Mouse (Mus musculus): ENCODE measurements around the gene Tek. TPM values are rescaled to one million over a fixed set of nuclear protein-coding genes. Genes with fewer than 3 reads are reported as not detected.

Gene Tek
- polyA plus RNA-seq, 1 experiment from 2014 or later, result 57.7 TPM

- H3K4me1 ChIP-seq (ENCODE audit: control insufficient read depth in 2 of 2, insufficient read depth in 2 of 2, low read length in 2 of 2), result peaks cover 0 to 3% of the 10 kb centered on the region in 2 experiments; a peak in 1 of 4 replicates
- no peak overlapping the region for H3K4me3 ChIP-seq (ENCODE audit: control insufficient read depth in 1 of 2, insufficient read depth in 1 of 2, low read depth in 1 of 2, low read length in 2 of 2)
- H3K36me3 ChIP-seq (ENCODE audit: control insufficient read depth, insufficient read depth, low read length), result peaks cover 17% of the 10 kb centered on the region
- H3K27ac ChIP-seq (replicated peaks in 1 of 2; ENCODE audit: control insufficient read depth in 1 of 2, insufficient read depth in 1 of 2, low read depth in 2 of 2, low read length in 2 of 2), result 0 out of 4 replicates have a peak overlapping the region, but pooled peaks of 1 of the 2 experiments have one; percentile 1
- 28% methylated on average over 1 of the region's 1 CpGs for WGBS
- H3K4me2 ChIP-seq (ENCODE audit: low read length), result peak overlapping the region; percentile 32
- no peak overlapping the region for H3K9ac ChIP-seq (ENCODE audit: low read length)
- no peaks in the 10 kb centered on the region for H3K9me3 ChIP-seq (ENCODE audit: control insufficient read depth, low read length)
- ATAC-seq (ENCODE audit: insufficient number of reproducible peaks, insufficient read depth, low FRiP score, low read depth), result no peak
- H3K27me3 ChIP-seq (ENCODE audit: control insufficient read depth, insufficient read depth, low read length), result no peaks in the 10 kb centered on the region
Measured at GRCm38 (mm10) chr4:94803187-94803586, 64.1 kb downstream of the Tek start.

DNA sequence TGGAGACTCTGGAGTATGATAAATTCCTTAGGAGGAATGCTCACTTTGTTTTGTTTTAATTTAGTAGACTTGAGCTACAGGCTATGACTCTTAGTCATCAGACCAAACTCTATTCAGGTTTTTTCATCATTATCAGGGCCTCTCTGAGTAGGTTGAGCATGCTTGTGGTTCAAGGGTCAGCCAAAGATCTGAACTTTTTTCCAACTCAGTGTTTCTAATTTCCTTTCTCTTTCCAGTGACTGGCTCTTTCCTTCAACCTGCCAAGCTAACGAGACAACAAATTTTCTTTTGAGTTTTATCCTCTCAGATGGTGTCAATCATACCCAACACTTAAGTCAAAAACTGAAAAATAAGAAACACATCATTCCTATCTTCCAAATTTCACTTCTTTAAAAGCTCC, 71.5 kb downstream of the Tek start:
- ATAC-seq (ENCODE audit: insufficient number of reproducible peaks, insufficient read depth, low FRiP score, low read depth), result no peak
- Histone ChIP-seq H3K27ac (replicated peaks in 1 of 2; ENCODE audit: control insufficient read depth in 1 of 2, insufficient read depth in 1 of 2, low read depth in 2 of 2, low read length in 2 of 2) (no peak overlapping the region), H3K36me3 (ENCODE audit: control insufficient read depth, insufficient read depth, low read length) (peaks cover 20% of the 10 kb centered on the region), H3K4me1 (ENCODE audit: control insufficient read depth in 2 of 2, insufficient read depth in 2 of 2, low read length in 2 of 2) (no peaks in the 10 kb centered on the region), H3K27me3 (ENCODE audit: control insufficient read depth, insufficient read depth, low read length) (no peaks in the 10 kb centered on the region), H3K9ac (ENCODE audit: low read length) (no peak overlapping the region), H3K9me3 (ENCODE audit: control insufficient read depth, low read length) (no peaks in the 10 kb centered on the region), H3K4me2 (ENCODE audit: low read length) (no peak overlapping the region), H3K4me3 (ENCODE audit: control insufficient read depth in 1 of 2, insufficient read depth in 1 of 2, low read depth in 1 of 2, low read length in 2 of 2) (no peak overlapping the region)
- 54% methylated on average over 1 of the region's 1 CpGs for WGBS

DNA sequence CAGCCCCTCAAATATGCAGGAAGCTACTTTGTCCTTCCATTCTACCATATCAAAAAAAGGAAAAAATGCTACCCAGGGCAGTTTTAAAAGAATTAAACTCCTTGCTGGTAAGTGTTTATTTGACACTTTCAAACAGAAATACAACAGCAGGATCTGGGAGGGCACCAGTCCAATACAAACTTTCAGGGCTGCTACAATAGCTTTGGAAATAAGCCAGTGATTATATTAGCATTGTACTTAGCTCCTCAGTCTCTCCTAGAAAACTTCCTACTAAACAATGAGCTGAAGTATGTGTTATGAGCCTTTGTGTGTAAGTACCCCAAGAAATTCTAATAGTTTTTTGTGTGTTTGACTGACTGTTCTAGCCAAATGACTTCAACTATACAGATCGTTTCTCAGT, 87.8 kb downstream of the Tek start:
- no peak for ATAC-seq (ENCODE audit: insufficient number of reproducible peaks, insufficient read depth, low FRiP score, low read depth)
- Histone ChIP-seq H3K36me3 (ENCODE audit: control insufficient read depth, insufficient read depth, low read length) (peaks cover 17% of the 10 kb centered on the region), H3K27me3 (ENCODE audit: control insufficient read depth, insufficient read depth, low read length) (no peaks in the 10 kb centered on the region), H3K9ac (ENCODE audit: low read length) (no peak overlapping the region), H3K27ac (replicated peaks in 1 of 2; ENCODE audit: control insufficient read depth in 1 of 2, insufficient read depth in 1 of 2, low read depth in 2 of 2, low read length in 2 of 2) (peak overlapping the region; percentile 68 to 74; a peak in 3 of 4 replicates), H3K4me1 (ENCODE audit: control insufficient read depth in 2 of 2, insufficient read depth in 2 of 2, low read length in 2 of 2) (peaks cover 2 to 4% of the 10 kb centered on the region in 2 experiments; a peak in 1 of 4 replicates), H3K9me3 (ENCODE audit: control insufficient read depth, low read length) (peaks cover 6% of the 10 kb centered on the region), H3K4me3 (ENCODE audit: control insufficient read depth in 1 of 2, insufficient read depth in 1 of 2, low read depth in 1 of 2, low read length in 2 of 2) (no peak overlapping the region), H3K4me2 (ENCODE audit: low read length) (no peak overlapping the region)
- 60% methylated on average over 1 of the region's 1 CpGs for WGBS

DNA sequence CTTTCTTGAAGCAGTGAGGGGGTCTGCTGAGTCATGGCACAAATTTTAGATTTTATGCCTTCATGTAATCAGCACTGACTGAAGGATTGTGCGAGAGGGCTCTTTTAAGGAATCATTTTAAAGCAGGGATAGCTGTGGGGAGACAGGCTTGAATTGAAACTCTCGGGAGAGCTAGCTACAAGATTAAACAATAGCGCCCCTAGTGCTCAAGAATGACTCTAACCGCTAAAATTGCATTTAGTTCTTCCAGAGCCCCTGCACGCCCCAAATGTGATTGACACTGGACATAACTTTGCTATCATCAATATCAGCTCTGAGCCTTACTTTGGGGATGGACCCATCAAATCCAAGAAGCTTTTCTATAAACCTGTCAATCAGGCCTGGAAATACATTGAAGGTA, 88.3 kb downstream of the Tek start:
- WGBS, result 27% methylated on average over 5 of the region's 5 CpGs
- Histone ChIP-seq H3K4me2 (ENCODE audit: low read length) (no peak overlapping the region), H3K36me3 (ENCODE audit: control insufficient read depth, insufficient read depth, low read length) (peaks cover 14% of the 10 kb centered on the region), H3K9me3 (ENCODE audit: control insufficient read depth, low read length) (peaks cover 6% of the 10 kb centered on the region), H3K4me3 (ENCODE audit: control insufficient read depth in 1 of 2, insufficient read depth in 1 of 2, low read depth in 1 of 2, low read length in 2 of 2) (no peak overlapping the region), H3K27me3 (ENCODE audit: control insufficient read depth, insufficient read depth, low read length) (no peaks in the 10 kb centered on the region), H3K9ac (ENCODE audit: low read length) (no peak overlapping the region), H3K27ac (replicated peaks in 1 of 2; ENCODE audit: control insufficient read depth in 1 of 2, insufficient read depth in 1 of 2, low read depth in 2 of 2, low read length in 2 of 2) (peak overlapping the region; percentile 68 to 74; a peak in 3 of 4 replicates), H3K4me1 (ENCODE audit: control insufficient read depth in 2 of 2, insufficient read depth in 2 of 2, low read length in 2 of 2) (peaks cover 2 to 4% of the 10 kb centered on the region in 2 experiments; a peak in 1 of 4 replicates)
- ATAC-seq (ENCODE audit: insufficient number of reproducible peaks, insufficient read depth, low FRiP score, low read depth), result no peak

DNA sequence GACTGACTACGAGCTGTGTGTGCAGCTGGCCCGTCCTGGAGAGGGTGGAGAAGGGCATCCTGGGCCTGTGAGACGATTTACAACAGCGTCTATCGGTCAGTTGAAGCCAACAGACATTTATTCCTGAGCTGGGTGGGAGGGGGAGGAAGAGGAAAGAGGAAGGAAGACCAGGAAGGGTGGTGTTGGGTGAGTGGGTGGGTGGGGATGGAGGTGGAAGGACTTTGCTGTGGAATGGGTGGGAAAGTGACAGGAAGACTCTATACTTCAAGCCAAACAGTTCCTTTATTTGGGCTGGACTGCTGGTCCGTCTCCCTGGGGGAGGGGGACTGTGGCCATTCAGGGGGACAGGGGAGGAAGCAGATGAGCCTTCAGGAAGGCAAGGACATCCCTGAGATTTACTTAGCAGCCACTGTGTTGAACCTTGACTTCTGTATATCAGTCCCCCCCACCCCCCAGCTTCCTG, 90.9 kb downstream of the Tek start:
- Histone ChIP-seq H3K27ac (replicated peaks in 1 of 2; ENCODE audit: control insufficient read depth in 1 of 2, insufficient read depth in 1 of 2, low read depth in 2 of 2, low read length in 2 of 2) (peak overlapping the region; percentile 49 to 55; a peak in 2 of 4 replicates), H3K4me1 (ENCODE audit: control insufficient read depth in 2 of 2, insufficient read depth in 2 of 2, low read length in 2 of 2) (peaks cover 2 to 4% of the 10 kb centered on the region in 2 experiments; a peak in 1 of 4 replicates)
- 56% methylated on average over 6 of the region's 6 CpGs for WGBS

GRCm38 (mm10) chr4:94837061-94837460, 98.0 kb downstream of the Tek start:
- no peak overlapping the region for H3K4me3 ChIP-seq (ENCODE audit: control insufficient read depth in 1 of 2, insufficient read depth in 1 of 2, low read depth in 1 of 2, low read length in 2 of 2)
- no peak overlapping the region for H3K4me2 ChIP-seq (ENCODE audit: low read length)
- H3K27ac ChIP-seq (replicated peaks in 1 of 2; ENCODE audit: control insufficient read depth in 1 of 2, insufficient read depth in 1 of 2, low read depth in 2 of 2, low read length in 2 of 2), result no peak overlapping the region
- H3K36me3 ChIP-seq (ENCODE audit: control insufficient read depth, insufficient read depth, low read length), result peaks cover 16% of the 10 kb centered on the region
- H3K4me1 ChIP-seq (ENCODE audit: control insufficient read depth in 2 of 2, insufficient read depth in 2 of 2, low read length in 2 of 2), result no peaks in the 10 kb centered on the region
- no peak for ATAC-seq (ENCODE audit: insufficient number of reproducible peaks, insufficient read depth, low FRiP score, low read depth)
- H3K27me3 ChIP-seq (ENCODE audit: control insufficient read depth, insufficient read depth, low read length), result no peaks in the 10 kb centered on the region
- H3K9me3 ChIP-seq (ENCODE audit: control insufficient read depth, low read length), result no peaks in the 10 kb centered on the region
- WGBS, result 69% methylated on average over 7 of the region's 7 CpGs
- no peak overlapping the region for H3K9ac ChIP-seq (ENCODE audit: low read length)

More for the DNA sequence above, 90.9 kb downstream of the Tek start:
- Histone ChIP-seq H3K9ac (ENCODE audit: low read length) (no peak overlapping the region), H3K27me3 (ENCODE audit: control insufficient read depth, insufficient read depth, low read length) (no peaks in the 10 kb centered on the region), H3K9me3 (ENCODE audit: control insufficient read depth, low read length) (no peaks in the 10 kb centered on the region), H3K4me3 (ENCODE audit: control insufficient read depth in 1 of 2, insufficient read depth in 1 of 2, low read depth in 1 of 2, low read length in 2 of 2) (no peak overlapping the region), H3K4me2 (ENCODE audit: low read length) (no peak overlapping the region), H3K36me3 (ENCODE audit: control insufficient read depth, insufficient read depth, low read length) (0 out of 2 replicates have a peak, but pooled peaks cover 12% of the 10 kb centered on the region)
- peak; percentile 43; the same call in 1 of the 2 replicates for ATAC-seq (ENCODE audit: insufficient number of reproducible peaks, insufficient read depth, low FRiP score, low read depth)

DNA sequence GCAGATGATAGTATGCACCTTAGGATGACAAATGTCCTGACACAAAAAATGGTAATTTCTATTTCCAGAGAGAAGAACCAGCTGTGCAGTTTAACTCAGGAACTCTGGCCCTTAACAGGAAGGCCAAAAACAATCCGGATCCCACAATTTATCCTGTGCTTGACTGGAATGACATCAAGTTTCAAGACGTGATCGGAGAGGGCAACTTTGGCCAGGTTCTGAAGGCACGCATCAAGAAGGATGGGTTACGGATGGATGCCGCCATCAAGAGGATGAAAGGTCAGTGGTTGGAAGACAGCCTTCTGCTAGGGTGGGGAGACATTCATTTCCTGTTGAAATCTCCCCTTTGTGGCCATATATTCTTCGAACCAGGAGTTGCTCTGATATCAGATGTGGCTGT, 114.2 kb downstream of the Tek start:
- no peak for ATAC-seq (ENCODE audit: insufficient number of reproducible peaks, insufficient read depth, low FRiP score, low read depth)
- no peak overlapping the region for H3K4me2 ChIP-seq (ENCODE audit: low read length)
- no peak overlapping the region for H3K4me3 ChIP-seq (ENCODE audit: control insufficient read depth in 1 of 2, insufficient read depth in 1 of 2, low read depth in 1 of 2, low read length in 2 of 2)
- H3K27ac ChIP-seq (replicated peaks in 1 of 2; ENCODE audit: control insufficient read depth in 1 of 2, insufficient read depth in 1 of 2, low read depth in 2 of 2, low read length in 2 of 2), result no peak overlapping the region
- WGBS, result 84% methylated on average over 7 of the region's 7 CpGs
- no peaks in the 10 kb centered on the region for H3K4me1 ChIP-seq (ENCODE audit: control insufficient read depth in 2 of 2, insufficient read depth in 2 of 2, low read length in 2 of 2)
- no peaks in the 10 kb centered on the region for H3K27me3 ChIP-seq (ENCODE audit: control insufficient read depth, insufficient read depth, low read length)
- H3K9ac ChIP-seq (ENCODE audit: low read length), result no peak overlapping the region
- peaks cover 42% of the 10 kb centered on the region for H3K36me3 ChIP-seq (ENCODE audit: control insufficient read depth, insufficient read depth, low read length)
- no peaks in the 10 kb centered on the region for H3K9me3 ChIP-seq (ENCODE audit: control insufficient read depth, low read length)

DNA sequence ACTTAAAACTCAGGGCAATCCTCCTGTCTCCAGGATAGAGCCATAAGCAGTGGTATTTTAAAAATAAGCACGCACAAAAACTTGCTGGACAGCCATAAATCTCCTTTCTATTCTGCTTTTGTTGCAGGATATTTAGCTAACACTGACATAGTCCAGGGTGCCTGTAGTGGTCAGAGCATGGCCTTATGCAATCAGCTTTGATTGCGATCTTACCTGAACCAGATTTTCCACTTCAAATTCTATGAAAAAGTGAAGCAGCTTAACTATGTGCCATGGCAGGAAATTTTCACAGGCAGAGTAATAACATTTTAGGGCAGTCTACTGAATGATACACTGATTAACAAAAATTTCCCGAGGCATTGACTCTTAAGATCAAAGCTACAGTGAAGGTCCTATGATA, 115.2 kb downstream of the Tek start:
- H3K9ac ChIP-seq (ENCODE audit: low read length), result no peak overlapping the region
- no peaks in the 10 kb centered on the region for H3K4me1 ChIP-seq (ENCODE audit: control insufficient read depth in 2 of 2, insufficient read depth in 2 of 2, low read length in 2 of 2)
- no peaks in the 10 kb centered on the region for H3K27me3 ChIP-seq (ENCODE audit: control insufficient read depth, insufficient read depth, low read length)
- H3K27ac ChIP-seq (replicated peaks in 1 of 2; ENCODE audit: control insufficient read depth in 1 of 2, insufficient read depth in 1 of 2, low read depth in 2 of 2, low read length in 2 of 2), result no peak overlapping the region
- 80% methylated on average over 3 of the region's 3 CpGs for WGBS
- no peak overlapping the region for H3K4me2 ChIP-seq (ENCODE audit: low read length)
- ATAC-seq (ENCODE audit: insufficient number of reproducible peaks, insufficient read depth, low FRiP score, low read depth), result no peak
- H3K9me3 ChIP-seq (ENCODE audit: control insufficient read depth, low read length), result no peaks in the 10 kb centered on the region
- H3K4me3 ChIP-seq (ENCODE audit: control insufficient read depth in 1 of 2, insufficient read depth in 1 of 2, low read depth in 1 of 2, low read length in 2 of 2), result no peak overlapping the region
- H3K36me3 ChIP-seq (ENCODE audit: control insufficient read depth, insufficient read depth, low read length), result peaks cover 47% of the 10 kb centered on the region

Measured in heart, embryonic 14.5 days (tissue).